Mouse (Mus musculus) A20 (cell line): ENCODE measurements at regions not wholly inside any gene's neighbourhood (a gene's known extent, or its start where the extent isn't known, plus 50 kb on each side); places are given as distances from the start of the nearest gene placed in this dataset.

Experiments used
- DNase-seq: peaks from one replicate; pipeline ENCODE4 v3.0.0-alpha.2; 2011; ENCODE audit warnings: low read depth, low spot score

DNA sequence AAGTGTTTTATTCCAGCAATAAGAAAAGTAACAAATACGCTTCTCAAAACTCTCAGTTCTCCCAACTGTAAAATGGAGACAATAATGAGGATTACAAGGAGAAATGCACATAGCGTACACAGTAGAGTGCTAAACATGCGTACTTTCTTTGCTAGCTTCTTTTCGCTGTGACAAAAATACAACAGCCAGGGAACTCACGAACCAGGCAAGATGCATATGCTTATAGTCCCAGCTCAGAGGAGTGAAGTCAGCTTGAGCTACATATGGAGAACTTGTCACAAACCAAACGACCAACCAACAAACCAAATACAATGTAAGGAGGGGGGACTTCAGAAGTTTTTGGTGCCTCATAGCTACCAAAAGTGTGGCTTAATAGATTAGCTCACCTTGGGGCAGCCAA is 313.3 kb downstream of the Cog6 start:
- DNase-seq: no peak

DNA sequence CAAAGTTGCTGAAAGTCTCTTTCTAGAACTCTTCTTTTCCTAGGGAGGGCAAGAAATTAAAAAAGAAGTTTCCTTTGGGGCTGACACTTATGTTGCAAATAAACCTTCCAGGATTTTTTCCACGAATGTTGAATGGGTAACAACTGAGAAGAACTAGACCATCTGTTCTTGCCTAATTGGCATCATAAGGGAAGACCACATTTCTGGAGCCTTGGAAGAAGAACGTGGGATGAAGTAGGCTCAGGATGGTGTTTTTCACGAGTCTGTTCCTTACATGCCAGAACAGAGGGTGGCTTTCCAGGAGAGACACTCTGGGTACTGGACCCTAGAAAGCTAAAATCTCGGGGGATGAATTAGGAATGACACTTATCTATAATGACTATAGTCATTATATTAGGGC is 314.1 kb downstream of the Cog6 start:
- no peak for DNase-seq

DNA sequence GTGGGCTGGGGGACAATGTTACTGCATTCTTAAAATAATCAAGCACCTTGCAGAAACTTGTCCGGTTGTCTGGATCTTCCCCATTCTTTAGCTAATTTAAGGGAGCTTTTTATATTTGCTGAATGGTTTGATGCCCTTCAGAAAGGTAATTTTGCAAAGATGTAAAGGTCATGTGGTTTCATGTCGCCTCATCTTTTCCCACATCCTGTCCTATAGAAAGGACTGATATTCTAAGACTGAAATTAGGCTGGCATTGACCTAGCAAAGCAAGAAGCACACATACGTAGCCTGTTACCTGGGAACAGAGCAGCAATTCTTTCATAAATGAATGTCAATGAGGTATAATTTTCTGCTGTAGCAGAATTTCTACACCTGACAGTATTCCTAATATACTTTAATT is 315.4 kb downstream of the Cog6 start:
- DNase-seq: no peak

DNA sequence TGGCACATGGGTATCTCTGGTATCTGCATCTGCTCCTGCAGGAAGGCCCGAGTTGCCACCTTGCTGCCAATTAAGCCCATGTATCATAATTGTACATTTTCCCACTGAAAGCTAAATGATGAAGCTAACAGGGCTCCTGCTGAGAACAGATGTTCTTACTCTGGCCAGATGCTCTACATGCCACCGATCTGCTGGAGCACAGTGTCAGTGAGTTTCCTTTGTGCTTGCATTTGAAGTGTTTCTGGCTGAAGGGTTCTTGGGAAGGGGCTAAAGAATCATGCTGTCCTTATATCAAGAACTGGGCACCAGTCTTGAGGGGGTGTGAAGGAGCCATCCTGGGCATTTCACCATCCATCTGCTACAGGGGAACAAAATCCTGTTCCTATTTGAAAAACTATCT is 323.2 kb downstream of the Cog6 start:
- no peak for DNase-seq

DNA sequence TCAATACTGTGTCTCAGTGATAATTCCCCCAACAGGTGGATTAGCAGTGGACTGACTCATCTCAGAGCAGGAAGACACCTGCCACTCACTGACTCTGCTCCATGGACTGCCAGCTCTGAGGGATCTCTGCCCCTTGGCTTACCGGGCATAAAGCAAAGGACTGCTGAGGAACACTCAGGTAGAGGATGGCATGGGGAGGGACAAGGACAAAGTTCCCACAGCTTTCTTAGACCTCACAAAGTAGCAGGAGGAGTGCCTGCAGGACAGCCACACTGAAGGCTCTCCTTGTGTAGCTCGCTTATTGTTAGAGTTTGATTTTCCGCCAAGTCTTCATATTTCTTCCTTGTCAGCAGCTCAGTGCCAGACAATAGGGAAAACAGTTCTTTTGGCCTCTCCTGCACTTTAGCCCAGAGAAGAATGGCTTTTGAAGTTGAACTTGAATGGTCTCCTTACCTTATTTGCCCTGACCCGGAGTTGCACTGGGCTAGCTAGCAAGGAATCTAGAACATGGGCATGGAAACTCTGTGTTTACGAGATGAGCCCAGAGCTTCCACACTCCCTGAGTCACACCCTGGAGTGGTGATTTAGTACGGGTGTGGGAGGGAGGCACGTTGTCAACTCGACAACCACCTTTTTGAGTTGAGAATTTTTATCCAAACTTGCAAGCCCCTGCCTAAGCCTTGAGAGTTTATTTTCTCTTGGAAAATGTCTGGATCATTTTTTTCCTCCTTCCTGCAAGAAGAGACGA is 331.4 kb downstream of the Cog6 start:
- no peak for DNase-seq

DNA sequence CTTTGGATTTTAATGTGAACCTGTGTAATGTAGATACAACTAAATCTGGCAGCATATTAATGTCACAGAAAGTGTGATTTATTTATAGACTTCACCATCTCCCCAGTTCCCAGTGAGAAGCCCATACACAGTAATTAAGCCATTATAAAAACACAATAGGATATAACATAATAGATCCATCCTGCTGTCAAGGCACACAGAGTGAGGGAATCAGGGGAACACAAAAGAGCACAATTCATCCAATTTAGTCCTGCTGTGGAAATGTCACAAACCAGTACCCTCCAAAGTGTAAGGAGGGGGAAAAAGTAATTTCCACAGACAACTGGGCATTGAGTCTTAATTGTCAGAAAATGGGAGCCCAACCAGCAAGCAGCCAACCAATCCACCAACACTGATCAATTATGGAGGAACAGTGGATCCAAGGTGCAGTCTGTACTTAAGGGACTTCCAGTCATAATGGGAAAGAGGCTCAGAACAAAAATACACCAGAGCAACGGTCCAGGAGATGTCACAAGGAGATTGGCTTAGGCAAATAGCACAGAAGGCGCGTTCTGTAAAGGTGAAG is 336.1 kb downstream of the Cog6 start:
- no peak for DNase-seq

DNA sequence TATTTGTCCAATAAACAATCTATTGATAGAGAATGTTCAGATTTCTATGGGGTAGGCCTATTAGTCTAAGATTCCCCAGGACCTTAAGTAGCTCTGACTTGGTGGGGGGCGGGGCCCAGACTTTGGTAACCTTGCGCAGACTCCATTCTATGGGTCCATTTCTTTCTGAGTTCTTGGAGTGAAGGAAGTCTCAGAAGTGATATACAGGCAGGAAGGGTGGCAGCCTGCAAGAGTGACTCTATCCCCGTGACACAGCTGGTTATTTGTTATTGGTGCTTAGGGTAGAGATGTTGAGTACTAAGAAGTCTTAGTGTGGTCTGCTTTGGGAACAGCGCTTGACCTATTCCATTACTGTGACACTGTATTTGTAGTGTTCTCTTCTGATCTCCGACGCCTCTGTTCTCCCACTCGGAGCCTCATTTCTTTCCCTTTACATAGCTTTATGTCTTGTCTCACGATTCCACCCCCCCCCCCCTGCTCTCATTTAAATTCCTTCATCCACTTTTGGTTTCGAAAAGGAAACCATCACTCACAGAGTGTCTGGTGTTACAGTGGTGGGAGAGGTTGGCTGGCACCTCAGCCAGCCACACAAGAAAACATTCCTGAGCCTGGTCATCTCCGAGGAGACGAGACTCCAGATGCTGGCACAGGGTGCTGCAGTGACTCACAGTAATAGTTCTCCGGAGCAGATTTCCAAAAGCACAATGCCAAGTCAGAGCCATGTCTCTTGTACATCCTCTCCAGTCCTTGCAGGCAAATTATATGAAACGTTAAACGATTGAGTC is 340.0 kb downstream of the Cog6 start:
- DNase-seq: no peak

DNA sequence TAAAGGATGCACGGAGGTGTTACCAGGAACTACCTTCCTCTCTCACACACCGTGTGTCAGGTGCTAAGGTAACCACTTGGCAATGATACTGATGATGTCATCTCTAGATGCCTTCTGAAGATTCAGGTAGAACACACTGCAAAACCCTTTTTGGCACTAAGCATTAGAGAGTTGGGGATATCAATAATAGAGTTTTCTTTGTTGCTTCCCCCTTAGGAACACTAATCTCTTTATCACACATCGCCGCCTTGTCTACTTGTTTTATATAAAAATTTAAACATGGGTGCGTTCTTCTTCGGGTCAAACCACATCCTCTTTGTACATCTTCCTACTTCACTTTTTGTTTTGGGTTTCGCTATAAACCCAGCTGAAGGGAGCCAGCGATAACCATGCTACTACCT is 346.4 kb downstream of the Cog6 start:
- DNase-seq: no peak

DNA sequence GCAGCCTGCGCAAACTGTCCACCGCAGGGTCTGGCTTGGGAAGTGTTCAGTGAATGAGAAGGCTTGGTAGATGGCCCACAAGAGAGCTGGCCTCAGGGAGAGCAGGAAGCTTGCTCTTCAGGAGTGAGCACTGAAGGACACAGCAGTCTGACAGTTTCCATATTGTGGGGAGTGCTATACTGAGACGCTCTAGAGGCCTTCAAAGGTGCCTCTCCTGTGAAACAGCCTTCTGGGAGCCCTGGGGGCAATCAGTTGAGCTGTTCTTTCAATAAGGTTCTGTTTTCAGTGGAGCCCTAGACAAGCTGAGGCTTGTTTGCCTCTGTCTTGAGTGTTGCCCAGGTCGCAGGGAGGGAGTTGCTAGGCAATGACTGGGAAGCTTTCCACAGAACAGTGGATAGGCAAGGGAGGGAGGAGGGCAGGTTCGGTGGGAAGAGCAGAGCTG is 353.9 kb downstream of the Cog6 start:
- DNase-seq: no peak

DNA sequence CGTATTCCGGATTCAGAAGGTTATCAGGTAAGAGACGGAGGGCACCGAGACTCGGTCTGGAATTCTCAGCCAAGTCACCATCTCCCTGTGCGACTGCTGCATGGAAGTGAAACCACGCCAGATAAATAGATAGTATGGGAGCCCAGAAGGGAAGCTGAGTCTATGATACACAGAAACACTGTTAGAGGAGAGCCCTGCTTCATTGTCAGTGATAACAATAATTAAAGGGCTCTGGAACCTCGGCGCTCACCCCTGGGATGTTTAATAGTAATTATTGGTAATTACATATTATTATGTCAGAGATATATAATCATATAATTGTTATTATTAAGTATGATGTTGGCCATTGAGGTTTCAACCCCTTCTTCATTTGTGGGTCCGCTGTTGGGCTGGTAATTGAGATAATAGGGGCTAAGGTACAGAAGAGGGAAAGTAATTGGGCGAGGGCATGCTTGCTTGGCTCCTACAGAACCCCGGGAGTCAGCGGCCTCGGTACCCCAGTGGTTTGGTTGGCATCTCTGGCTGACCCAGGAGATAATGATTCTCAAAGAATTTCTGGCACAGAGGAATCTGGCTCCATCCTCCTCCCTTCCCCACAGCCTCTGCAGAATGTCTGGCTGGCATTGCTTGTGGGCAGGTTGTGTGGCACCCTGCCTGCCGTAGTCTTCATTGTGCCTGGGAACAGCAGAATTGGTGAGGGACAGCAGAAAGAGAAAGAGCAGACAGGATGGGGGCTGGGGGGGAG is 354.7 kb downstream of the Cog6 start:
- no peak for DNase-seq

DNA sequence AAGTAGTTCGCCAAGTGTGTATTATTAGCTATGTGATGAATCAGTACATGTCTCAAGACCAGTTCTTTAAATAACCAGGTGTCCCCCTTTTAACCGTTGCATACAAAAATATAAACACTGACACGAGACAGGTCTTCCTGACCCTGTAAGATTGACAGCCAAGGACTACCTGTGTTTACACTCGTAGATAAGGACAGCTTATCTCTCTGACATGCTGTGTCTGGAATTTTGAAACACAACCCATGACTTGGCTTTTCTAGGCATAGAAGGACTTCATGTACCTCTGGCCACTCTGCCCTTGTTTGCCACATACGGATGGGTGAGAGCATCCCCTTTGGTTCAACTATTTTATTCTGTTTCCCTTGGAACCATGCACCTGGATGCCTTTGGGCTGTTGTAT is 364.0 kb downstream of the Cog6 start:
- DNase-seq: no peak

DNA sequence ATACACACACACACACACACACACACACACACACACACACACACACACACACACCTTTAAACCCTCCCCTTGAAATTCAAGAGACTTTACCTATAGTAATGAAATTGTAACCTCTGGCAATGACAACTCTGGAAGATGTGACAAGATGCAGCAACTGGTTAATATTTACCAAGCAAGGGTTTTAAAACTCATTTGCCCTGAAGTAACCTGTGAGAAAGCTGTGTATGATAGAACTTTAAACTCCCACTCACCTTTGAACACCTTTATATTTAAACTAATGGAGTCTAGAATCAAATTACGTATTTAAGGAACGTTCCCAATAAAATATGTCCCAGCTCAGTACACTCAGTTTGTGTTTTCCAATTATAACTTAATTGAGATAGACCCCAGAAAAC is 364.6 kb downstream of the Cog6 start:
- no peak for DNase-seq

DNA sequence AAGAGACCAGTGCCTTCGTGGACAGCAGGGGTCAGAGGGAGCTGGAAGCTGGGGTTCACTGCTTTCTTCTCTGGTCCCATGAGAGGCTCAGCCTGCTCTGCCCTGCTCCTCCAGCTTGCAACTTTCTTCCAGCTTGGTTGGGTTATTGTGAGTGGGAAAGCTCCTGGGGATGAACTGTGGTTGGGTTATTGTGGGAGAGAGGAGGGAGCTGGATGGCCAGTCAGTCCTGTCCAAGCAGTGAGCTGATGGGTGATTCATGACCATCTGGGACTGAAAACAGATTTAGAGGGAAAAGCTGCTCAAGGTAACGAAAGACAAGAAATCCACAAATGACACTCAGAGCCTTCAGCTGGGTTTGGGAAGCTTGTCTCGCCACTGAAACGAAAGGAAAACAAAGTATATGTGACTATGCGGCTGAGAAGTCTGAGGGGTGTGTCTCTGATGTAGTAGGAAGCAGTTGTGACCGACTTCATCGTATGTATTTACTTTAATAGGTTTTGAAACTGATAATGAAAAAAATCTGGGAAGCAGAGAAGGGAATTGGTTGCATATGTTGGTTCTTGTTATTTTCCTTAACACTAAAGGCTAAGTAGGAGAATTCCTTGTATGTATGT is 365.1 kb downstream of the Cog6 start:
- DNase-seq: no peak

DNA sequence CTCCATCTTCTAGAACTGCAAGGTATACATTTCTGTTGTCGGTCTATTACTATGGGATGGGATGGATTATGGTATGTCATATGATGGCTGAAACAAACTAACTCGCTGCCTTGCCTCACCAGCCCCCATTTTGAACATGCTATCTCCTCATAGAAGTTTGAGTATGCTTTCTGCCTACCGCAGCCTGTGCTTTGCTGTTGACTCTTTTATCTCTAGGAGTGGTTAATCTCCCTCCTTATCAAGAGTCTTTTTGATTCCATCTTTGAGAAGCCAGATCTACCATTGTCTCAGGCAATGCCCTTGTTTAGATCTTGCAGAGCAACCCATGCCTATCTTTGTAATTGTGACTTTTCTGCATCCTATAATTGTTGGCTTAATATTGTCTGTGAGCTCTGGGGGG is 367.0 kb downstream of the Cog6 start:
- DNase-seq: no peak

DNA sequence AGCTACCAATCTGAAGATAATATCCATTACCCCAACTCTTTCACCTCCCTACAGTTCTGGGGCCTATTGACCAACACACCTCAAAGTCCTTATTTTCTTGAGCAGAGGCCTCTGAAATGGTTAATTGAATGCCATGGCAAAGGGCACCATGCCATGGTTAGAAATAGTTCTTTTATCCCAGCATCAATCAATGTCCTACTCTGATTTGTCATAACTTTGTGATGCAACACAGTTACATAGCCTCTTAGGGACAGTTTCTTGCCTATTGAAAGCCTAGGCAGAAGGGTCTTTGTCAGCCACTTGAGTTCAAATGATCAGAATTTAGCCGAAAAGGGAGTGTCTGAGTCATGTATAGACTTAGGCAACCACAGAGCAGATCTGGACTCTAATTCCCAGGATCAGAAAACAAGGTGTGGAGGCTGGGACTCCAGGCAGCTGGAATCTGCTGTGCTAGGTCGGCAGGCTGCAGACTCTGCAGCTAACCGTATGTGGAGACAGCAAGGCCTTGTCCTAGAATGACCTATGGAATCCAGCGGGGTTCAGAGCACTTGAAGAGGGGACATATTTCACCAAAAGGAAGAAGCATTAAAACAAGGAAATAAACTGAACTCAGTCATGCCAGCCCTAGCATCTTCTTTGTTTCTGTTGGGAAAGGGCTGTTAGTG is 368.1 kb downstream of the Cog6 start:
- no peak for DNase-seq

DNA sequence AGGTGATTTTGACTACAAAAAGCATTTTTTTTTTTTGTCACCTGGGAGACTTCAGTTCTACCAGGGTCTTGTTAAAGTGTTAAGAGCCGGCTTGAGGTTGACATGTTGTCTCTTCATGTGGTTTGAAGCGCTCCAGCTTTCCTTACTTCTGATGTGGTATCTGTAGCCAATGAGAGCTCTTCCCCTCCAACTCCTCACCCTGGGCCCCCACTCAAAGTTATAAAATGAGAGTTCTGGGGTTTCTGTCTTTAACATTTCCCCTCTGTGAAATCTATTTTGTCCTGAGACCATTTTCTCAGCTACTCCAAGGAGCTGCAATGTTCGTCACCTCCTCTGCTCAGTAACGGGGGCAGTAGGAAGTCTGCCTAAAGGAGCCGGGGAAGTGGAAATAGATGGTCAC is 369.1 kb downstream of the Cog6 start:
- no peak for DNase-seq

DNA sequence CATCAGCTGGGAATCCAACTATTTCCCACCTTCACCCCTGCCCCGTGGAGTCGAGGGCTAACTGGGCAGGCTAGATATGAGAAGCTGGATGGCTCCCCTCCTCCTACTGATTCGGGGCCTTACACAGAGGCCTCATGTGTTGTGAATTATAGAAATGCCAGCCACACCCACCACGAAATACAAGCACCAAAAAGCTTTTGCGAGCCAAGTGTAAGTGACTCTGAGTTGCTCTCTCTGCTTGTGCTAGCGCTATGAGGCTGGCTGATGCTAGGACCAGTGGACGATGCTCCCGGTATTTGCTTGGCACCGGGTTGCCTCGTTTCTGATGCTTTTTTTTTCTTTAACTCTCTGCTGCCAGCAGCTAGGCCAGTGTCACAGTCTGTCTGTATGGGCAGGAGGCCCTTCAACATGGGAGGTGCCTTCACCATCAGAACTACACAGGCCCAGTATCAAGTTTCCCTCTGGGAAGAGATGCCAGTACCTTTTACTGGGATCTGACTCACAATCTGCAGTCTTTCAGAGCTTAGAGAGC is 369.8 kb downstream of the Cog6 start:
- DNase-seq: no peak

DNA sequence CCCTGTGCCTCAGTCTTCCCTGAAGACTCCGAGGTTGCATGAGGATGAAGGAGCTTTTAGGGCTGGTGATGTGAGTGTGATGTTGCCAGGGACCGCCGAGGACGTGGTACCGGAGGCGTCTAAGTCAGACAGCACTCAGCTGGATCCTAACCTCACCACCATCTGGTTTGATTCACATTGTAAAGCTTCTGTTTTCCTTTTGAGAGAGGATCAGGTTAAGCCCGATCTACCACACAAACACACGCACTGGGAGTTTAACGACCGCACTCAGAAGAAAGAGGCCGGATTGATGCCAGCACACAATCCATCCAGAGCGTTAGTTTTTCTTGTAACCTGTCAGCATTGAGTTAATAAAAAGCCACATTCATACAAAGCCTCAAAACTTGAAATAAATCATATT is 371.9 kb downstream of the Cog6 start:
- no peak for DNase-seq

DNA sequence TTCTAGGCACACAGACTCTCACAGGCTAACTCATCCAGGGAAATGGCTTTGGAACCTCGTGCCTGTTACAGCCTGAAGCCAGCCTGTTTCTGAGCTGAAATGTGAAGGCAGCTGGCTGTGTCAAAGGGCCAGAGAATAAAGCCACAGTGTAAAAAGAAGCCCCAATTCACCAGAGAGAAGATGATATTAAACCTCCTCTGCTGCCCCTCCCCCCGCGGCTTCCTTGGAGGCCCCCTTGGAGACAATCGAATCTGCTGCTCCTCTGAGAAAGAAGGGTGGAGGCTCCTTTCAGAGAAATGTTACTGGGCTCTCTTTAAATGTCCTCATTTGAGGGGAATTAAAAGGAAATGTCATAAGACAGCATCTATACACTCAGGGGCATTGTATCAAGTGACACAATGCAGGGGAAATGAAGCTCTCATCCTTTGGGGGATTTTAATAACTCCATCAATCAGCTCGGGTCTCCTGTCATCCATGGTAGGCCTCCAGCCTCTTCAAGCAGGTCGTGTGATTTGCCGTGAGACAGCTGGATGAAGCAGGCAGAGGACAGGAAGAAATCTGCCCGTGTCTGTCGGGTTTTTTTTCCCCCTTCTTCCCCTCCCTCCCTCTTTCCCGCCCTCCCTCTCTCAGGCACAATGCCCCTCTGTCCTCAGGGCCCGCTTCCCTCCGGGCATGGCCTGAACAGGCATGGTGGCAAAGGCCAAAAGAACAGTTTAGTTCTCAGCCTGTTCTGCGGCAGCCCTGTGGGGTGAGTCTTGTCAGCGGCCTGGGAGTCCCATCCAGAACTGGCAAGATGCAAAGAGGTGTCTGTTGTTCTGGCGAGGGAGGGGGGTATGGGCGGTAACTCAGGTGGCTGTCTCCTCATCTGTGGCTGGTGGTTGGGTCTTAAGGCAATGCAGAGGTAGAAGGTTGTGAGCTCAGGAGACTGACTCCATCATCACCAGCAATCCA is 372.6 kb downstream of the Cog6 start:
- DNase-seq: no peak

DNA sequence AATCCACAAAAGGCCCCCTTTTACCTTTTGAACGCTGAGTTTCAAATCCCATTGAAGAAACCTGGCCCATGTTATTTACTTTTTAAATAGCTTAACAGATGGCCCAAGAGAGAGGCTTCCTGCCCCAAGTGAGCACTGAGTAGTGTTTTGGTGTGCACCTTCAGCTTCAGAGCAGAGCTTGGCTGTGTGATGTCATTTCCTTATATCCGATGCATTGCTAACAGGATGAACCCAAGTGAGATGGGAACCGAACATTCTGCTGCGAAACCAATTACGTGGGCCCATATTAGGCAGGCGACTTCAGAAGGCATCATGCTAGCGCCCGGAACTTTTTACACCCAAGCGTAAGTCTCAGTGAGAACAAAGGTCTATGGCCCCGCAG is 373.2 kb downstream of the Cog6 start:
- DNase-seq: no peak
